Mouse (Mus musculus): ENCODE results near the gene Ubap1l.
A peak's percentile ranks its signal among the peaks of the same experiment; 100 is the strongest.

Gene Ubap1l

DNA sequence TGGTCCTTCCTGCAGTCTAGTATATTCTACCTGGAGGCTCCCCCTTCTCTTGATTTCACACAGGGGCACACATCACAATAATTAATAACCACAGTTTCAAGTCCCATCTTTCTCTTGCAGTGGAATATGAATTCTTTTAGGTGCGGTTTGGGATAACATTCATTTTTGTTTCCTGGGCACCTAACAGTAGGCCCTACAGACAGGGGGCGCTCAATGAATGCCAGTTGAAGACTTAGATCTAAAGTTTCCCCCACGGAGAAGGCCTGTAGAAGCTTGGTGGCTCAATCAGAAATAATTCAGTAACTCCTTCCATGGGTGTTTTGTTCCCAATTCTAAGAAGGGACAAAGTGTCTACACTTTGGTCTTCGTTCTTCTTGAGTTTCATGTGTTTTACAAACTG lies 11.6 kb downstream of the Ubap1l start:
- no peak for DNase-seq (ENCODE audit: extremely low read depth, low read depth)

- DNase-seq (ENCODE audit: extremely low read depth, low read depth), result no peak
These were observed 13.8 kb downstream of the Ubap1l start for GRCm38 (mm10) chr9:65374468-65375162.

- DNase-seq (ENCODE audit: extremely low read depth, low read depth), result no peak
These were observed 14.5 kb downstream of the Ubap1l start for GRCm38 (mm10) chr9:65375163-65375934.

- DNase-seq (ENCODE audit: extremely low read depth, low read depth), result no peak
These were observed 20.3 kb downstream of the Ubap1l start for GRCm38 (mm10) chr9:65381017-65381590.

- DNase-seq (ENCODE audit: extremely low read depth, low read depth), result no peak
These were observed 21.4 kb downstream of the Ubap1l start for GRCm38 (mm10) chr9:65382031-65382750.

GRCm38 (mm10) chr9:65382751-65383097 lies 21.9 kb downstream of the Ubap1l start:
- DNase-seq (ENCODE audit: extremely low read depth, low read depth), result no peak

DNA sequence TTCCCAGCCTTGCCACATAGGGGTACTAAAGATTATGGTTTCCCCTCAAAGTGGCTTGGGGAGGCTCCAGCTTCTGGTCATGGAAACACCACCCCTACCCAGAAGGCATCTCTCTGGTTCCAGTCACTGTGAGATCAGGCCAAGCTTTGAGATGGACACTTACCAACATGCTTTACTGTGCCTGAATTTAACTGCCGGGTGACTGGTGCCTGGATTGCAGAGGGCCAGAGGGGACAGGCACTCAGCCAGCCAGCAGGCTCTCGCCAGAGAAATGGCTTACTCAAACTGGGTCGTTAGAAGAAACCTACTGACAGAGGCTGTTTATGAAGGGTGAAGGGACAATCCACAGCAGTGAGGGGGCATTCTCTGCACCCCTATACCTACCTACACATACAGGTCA lies 23.4 kb downstream of the Ubap1l start:
- no peak for DNase-seq (ENCODE audit: extremely low read depth, low read depth)

DNA sequence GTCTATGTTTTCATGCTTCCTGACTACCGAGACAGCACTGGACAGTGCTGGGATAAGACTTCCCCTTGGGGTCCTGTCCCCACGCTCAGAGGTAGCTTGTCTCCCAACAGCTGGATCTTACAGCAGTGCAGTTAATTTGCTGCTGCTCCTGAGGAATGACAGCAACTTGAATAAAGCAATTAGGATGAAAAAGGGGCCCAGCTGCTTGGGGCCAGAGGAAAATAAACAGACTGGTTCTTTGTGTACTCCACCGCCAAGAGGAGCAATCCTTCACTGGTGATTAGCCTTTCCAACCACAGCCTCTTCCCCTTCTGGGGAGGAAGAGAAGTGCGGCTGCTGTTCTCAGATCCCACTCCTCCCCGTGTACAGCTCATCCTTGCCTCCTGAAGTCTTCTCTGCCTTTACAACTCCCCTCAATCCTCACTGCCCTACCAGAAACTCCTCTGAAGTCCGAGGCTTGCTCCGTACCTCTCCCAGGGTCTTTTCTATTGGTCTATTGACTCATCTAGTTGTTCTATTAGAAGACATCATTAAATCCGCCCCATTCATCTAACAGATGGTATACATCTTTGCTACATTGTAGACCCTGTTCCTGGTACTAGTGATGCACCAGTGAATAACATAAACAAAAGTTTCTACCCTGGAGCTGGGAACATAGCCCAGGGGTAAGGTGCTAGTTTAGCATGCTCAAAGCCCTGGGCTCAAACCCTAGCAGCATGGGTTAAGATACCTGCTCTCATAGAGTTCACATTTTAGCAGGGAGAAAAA lies 25.7 kb downstream of the Ubap1l start:
- DNase-seq (ENCODE audit: extremely low read depth, low read depth), result no peak

- DNase-seq (ENCODE audit: extremely low read depth, low read depth), result no peak
These were observed 30.1 kb downstream of the Ubap1l start for GRCm38 (mm10) chr9:65390752-65391612.

DNA sequence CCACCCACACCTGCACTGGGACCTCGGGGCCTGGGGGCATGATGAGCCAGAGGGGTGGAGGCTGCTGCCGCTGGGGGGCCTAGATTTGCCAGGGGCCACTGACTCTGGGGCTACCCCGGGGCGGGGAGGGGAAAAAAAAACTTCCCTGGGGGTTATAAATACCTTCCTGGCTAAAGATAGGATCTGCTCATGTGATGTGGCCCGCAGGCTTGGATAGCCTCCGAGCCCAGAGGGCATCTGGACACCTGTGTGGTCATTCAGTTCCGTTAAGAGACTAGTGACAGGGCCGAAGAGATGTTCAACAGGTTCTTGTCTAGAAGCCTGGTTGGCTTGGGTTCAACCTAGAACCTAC lies 30.7 kb downstream of the Ubap1l start, which contains the start of gene Kbtbd13:
Kbtbd13 (minus strand) TSS at position 40 of the 352 bp plus-strand sequence.
- DNase-seq (ENCODE audit: extremely low read depth, low read depth), result no peak

DNA sequence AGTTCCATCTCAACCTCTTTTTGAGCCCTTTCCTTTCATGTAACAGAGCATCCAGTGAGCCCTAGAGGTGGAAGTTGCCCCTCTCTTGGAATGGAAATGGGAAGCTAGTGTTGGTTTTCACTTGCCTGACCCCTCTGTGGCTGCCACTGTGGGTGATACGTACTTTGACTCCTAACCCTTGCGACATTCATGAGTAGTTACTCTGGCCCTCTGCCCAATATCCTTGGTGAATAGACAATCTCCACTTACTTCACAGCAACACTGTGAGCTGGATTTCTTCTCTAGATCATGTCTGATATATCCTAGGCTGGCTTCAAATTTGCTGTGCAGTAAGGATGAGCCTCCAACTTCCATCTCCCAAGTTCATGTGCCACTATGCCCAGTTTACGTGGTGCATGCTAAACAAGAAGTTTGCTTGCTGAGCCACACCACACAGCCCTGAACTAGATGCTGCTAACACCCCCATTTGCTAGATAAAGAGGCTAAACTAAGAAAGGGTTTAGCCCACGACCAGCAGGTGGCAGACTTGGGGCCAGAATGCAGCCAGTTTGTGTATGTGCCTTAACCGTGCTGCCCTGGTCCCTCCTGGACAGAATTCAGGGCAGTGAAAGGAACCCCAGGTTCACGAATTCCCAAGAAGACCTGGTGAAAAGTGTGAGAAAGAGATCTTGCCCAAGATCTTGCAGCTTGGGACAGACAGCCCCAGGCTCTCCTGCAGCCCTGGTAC lies 32.0 kb downstream of the Ubap1l start:
- DNase-seq (ENCODE audit: extremely low read depth, low read depth), result peak; percentile 50

DNA sequence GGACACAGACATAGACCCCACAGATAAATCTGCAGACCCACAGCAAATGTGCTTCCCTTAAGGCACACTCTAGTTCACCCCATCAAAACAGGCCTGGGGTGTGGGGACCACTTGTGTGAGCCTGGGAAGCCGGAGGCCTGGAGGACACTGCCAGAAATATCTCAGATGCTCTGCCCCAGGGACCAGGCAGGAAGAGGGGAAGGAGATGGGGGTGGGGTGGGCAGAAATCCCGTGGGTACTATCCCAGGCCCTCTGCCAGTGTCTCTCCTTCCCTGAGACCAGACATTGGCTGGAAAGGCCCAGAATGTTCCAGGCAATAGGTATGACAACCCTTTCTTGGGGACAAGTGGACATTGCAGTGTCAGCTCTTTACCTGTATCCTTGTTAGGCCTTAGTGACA lies 32.8 kb downstream of the Ubap1l start:
- DNase-seq (ENCODE audit: extremely low read depth, low read depth), result no peak

DNA sequence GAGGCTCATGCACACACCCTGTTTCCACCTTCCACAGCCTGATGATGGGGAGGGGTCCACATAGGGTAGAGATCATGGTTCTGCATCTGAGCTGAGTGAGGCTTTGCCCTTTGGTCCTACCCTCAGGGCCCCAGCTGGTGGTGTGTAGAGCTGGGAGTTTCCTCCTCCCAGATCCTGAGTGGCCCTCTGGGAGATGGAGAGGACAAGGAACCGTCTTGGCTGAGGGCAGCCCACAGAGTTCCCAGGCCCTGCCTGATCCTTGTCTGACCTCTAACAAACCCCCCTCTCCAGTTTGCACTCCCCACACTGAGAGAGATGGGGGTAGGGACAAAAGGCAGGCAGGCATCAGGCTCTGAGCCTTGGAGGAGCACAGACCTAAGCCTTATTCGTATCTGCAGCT lies 33.5 kb downstream of the Ubap1l start:
- no peak for DNase-seq (ENCODE audit: extremely low read depth, low read depth)

DNA sequence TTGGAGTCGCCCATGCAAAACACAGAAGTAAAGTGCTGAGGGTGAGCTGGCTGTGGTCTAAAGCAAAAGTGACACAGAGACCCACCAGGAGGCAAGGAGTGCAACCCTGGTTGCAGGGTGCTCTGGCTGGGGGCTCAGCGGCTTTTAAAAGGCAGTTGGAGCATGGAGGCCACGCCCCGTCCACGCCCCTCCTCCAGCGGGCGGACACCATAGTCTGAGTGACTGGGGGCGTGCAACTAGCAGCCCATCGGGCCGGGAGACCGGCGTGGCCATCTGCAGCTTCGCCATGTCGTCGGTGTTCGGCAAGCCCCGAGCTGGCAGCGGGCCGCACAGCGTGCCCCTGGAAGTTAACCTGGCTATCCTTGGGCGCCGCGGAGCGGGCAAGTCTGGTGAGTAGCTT lies 37.4 kb downstream of the Ubap1l start, which contains the start of gene Rasl12:
Rasl12 (plus strand) TSS at position 228 of the 400 bp plus-strand sequence.
- DNase-seq (ENCODE audit: extremely low read depth, low read depth), result peak; percentile 30

- DNase-seq (ENCODE audit: extremely low read depth, low read depth), result no peak
These were observed 39.1 kb downstream of the Ubap1l start for GRCm38 (mm10) chr9:65399934-65400333.

DNA sequence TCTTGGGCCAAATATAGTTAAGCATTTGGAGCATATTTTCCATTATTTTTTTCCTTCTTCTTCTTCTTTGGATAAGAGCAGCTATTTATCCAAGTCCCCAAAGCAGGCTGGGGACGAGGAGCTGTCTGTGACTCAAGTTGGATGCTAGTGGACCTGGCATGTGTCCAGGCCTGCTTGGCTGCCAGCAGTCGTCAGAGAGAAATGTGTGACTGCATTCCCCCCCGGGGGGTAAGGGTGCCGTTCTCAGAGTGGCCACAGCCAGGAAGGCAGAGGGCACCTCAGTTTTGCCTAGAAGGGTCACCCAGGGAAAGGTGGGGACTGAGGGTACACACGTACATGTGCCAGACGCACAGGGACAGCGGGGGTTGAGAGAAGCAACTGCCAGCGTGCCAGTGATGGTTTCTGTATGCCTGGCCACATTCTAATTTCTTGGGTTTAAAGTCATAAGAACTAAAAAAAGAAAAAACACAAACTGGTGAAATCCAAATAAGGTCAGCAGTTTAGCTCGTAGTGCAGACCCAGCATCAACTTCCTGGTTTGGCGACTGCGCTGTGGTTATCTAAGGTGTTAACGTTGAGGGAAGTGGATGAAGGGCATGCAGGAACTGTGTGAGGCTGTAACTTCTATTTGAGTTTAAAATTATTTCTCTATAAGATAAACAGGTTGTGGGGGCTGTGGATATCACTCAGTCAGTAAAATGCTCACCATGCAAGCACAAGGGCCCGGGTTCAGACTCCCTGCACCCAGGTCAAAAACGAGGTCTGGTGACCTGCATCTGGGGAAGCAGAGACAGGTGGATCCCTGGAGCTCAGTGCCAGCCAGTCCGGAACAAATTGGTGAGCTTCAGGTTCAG lies 43.7 kb downstream of the Ubap1l start:
- DNase-seq (ENCODE audit: extremely low read depth, low read depth), result peak; percentile 56

- no peak for DNase-seq (ENCODE audit: extremely low read depth, low read depth)
These were observed 44.3 kb downstream of the Ubap1l start for GRCm38 (mm10) chr9:65405184-65405449.

GRCm38 (mm10) chr9:65407327-65407726 lies 46.5 kb downstream of the Ubap1l start:
- no peak for DNase-seq (ENCODE audit: extremely low read depth, low read depth)

GRCm38 (mm10) chr9:65407861-65408260 lies 47.0 kb downstream of the Ubap1l start:
- no peak for DNase-seq (ENCODE audit: extremely low read depth, low read depth)
